ENCODE assay signal across 31 mouse cellular contexts in the genomic region with DNA sequence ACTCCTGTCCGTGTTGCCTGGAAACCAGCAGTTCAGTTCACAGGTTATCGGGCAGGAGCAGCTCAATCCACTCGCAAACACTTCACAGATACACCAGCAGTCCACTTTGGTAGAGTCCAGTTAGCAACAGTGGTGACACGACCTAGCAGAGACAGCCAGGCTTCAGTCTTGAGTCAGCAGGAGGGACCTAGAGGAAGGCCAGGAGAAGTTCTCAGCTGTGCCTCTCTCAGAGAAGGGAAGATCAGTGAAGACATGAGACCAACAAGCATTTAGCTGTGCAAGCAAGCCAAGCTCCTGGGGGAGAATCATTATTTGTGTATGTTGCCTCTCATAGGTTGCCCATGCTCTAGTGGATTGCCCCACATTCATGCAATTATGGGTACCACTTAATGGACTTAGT. TPM values are rescaled to one million over a fixed set of nuclear protein-coding genes. Genes with fewer than 3 reads are reported as not detected.
DNase-seq lines count a peak whose midpoint lies in the region; ATAC-seq and TF ChIP-seq lines count a peak whose summit lies in the region.
"Had no signal": no experiment of that assay in that cellular context is flagged by ENCODE, and none has a peak within 500 bp of the region (broad histone marks: within the 10 kb centered on the region; RNA-seq: fewer than 3 reads in every experiment).

No protein-coding gene starts in this region.

- no peaks in the 10 kb centered on the region for H3K9me3 ChIP-seq in limb, embryonic 15.5 days
- no peaks in the 10 kb centered on the region for H3K9me3 ChIP-seq in limb, embryonic 10.5 days (replicated peaks)
- no peaks in the 10 kb centered on the region for H3K9me3 ChIP-seq in embryonic facial prominence, embryonic 13.5 days
- H3K9me3 ChIP-seq: forebrain, embryonic 10.5 days; forebrain, embryonic 13.5 days; hindbrain, embryonic 12.5 days; hindbrain, embryonic 15.5 days had no signal

- H3K27me3 ChIP-seq in limb, embryonic 15.5 days: no peaks in the 10 kb centered on the region
- H3K27me3 ChIP-seq in limb, embryonic 10.5 days (ENCODE audit: low read depth, poor library complexity, severe bottlenecking): no peaks in the 10 kb centered on the region
- no peaks in the 10 kb centered on the region for H3K27me3 ChIP-seq in embryonic facial prominence, embryonic 13.5 days
- H3K27me3 ChIP-seq: forebrain, embryonic 13.5 days; hindbrain, embryonic 12.5 days; hindbrain, embryonic 15.5 days had no signal

- no peak overlapping the region for H3K4me2 ChIP-seq in limb, embryonic 15.5 days
- no peak overlapping the region for H3K4me2 ChIP-seq in embryonic facial prominence, embryonic 13.5 days
- H3K4me2 ChIP-seq: forebrain, embryonic 13.5 days; heart, embryonic 11.5 days; hindbrain, embryonic 12.5 days; hindbrain, embryonic 15.5 days had no signal

- 0 out of 2 replicates have a peak overlapping the region, but pooled peaks have one; percentile 11 for H3K27ac ChIP-seq in limb, embryonic 15.5 days
- H3K27ac ChIP-seq in limb, embryonic 10.5 days: no peak overlapping the region
- H3K27ac ChIP-seq in embryonic facial prominence, embryonic 13.5 days: peak overlapping the region; percentile 51; the same call in 1 of the 2 replicates
- H3K27ac ChIP-seq in left cerebral cortex, adult 2 months: no peak overlapping the region
- H3K27ac ChIP-seq: forebrain, embryonic 10.5 days; forebrain, embryonic 13.5 days; hindbrain, embryonic 12.5 days; hindbrain, embryonic 15.5 days had no signal

- TF ChIP-seq CTCF in left cerebral cortex, adult 2 months (IDR thresholded peaks at IDR 0.05): no peak

- no peak overlapping the region for H3K4me3 ChIP-seq in limb, embryonic 15.5 days
- H3K4me3 ChIP-seq in limb, embryonic 10.5 days: no peak overlapping the region
- no peak overlapping the region for H3K4me3 ChIP-seq in embryonic facial prominence, embryonic 13.5 days
- no peak overlapping the region for H3K4me3 ChIP-seq in left cerebral cortex, adult 2 months
- H3K4me3 ChIP-seq: forebrain, embryonic 10.5 days; forebrain, embryonic 13.5 days; hindbrain, embryonic 12.5 days; hindbrain, embryonic 15.5 days had no signal

- DNase-seq in heart, adult 11 months: peak; percentile 72
- DNase-seq in heart, adult 18-20 months: no peak
- DNase-seq in limb, embryonic 10.5 days (ENCODE audit: low spot score): no peak
- no peak for DNase-seq in left cerebral cortex, adult 2 months (ENCODE audit: extremely low spot score in 1 of 2, low spot score in 2 of 2)
- DNase-seq in adrenal gland, postnatal 10 days: no peak
- DNase-seq: adrenal gland, postnatal 14 days; cerebellum, adult 11 months; cerebellum, adult 2 months; cerebellum, adult 9-11 months; cerebellum, postnatal 25 days; gastrocnemius, postnatal 10 days; gastrocnemius, postnatal 36 days had no signal

- no peak overlapping the region for H3K9ac ChIP-seq in limb, embryonic 15.5 days
- H3K9ac ChIP-seq in embryonic facial prominence, embryonic 13.5 days: no peak overlapping the region
- H3K9ac ChIP-seq: forebrain, embryonic 13.5 days; hindbrain, embryonic 12.5 days; hindbrain, embryonic 15.5 days had no signal

- peaks cover 15% of the 10 kb centered on the region for H3K4me1 ChIP-seq in limb, embryonic 15.5 days
- H3K4me1 ChIP-seq in limb, embryonic 10.5 days: peaks cover 6% of the 10 kb centered on the region; the same call in 1 of the 2 replicates
- peaks cover 24% of the 10 kb centered on the region for H3K4me1 ChIP-seq in embryonic facial prominence, embryonic 13.5 days
- H3K4me1 ChIP-seq: forebrain, embryonic 10.5 days; forebrain, embryonic 13.5 days; hindbrain, embryonic 12.5 days; hindbrain, embryonic 15.5 days had no signal

- ATAC-seq in limb, embryonic 15.5 days (ENCODE audit: insufficient number of reproducible peaks, low FRiP score, low TSS enrichment, low read depth): no peak
- ATAC-seq in embryonic facial prominence, embryonic 13.5 days (ENCODE audit: insufficient number of reproducible peaks, insufficient read depth, low FRiP score, low TSS enrichment, low read depth): no peak
- ATAC-seq: activated CD4-positive, CD25-positive, alpha-beta regulatory T cell, adult 4 months; forebrain, embryonic 16.5 days had no signal

- intact Hi-C loops in left cerebral cortex, adult 2 months (cut with DNase I): no loop called here

- no peaks in the 10 kb centered on the region for H3K36me3 ChIP-seq in limb, embryonic 15.5 days
- H3K36me3 ChIP-seq in limb, embryonic 10.5 days: no peaks in the 10 kb centered on the region
- H3K36me3 ChIP-seq in embryonic facial prominence, embryonic 13.5 days: no peaks in the 10 kb centered on the region
- H3K36me3 ChIP-seq: forebrain, embryonic 10.5 days; hindbrain, embryonic 12.5 days; hindbrain, embryonic 15.5 days had no signal

- 78% methylated on average over 4 of the region's 4 CpGs for WGBS in limb, embryonic 15.5 days
- 83% methylated on average over 4 of the region's 4 CpGs for WGBS in limb, embryonic 10.5 days
- WGBS in embryonic facial prominence, embryonic 13.5 days: 89% methylated on average over 4 of the region's 4 CpGs

RNA-seq across cellular contexts. Expression of a gene that starts 14.4 kb away (rescaled TPM):
- total RNA-seq in heart, adult 18-20 months (2021): 10 to 100 TPM; 25.5 to 40.3 TPM
- 137 and 148 TPM in 2 replicates for polyA plus RNA-seq in limb, embryonic 15.5 days (2015; fragmentation: Nextera tagmentation; extraction: Ambion mirVana)
- 37.3 and 51.1 TPM in 2 replicates for polyA plus RNA-seq in limb, embryonic 10.5 days (2016; fragmentation: Nextera tagmentation; extraction: Ambion mirVana)
- 113 and 143 TPM in 2 replicates for polyA plus RNA-seq in embryonic facial prominence, embryonic 13.5 days (2015; fragmentation: Nextera tagmentation; extraction: Ambion mirVana)
- 1 to 10 TPM; 7.2 to 9.0 TPM for total RNA-seq in left cerebral cortex, adult 2 months (2021)
- total RNA-seq in adrenal gland, postnatal 10 days (2021): 10 to 100 TPM; 51.9 to 77.2 TPM
- total RNA-seq: granulocyte monocyte progenitor cell, adult 5-6 weeks; hematopoietic stem cell, adult 5-6 weeks had no signal
- polyA plus RNA-seq: activated CD4-positive, CD25-positive, alpha-beta regulatory T cell, adult 4 months had no signal

RNA-seq across cellular contexts. Expression of a gene that starts 30.5 kb away (rescaled TPM):
- not detected for total RNA-seq in heart, adult 18-20 months (2021)
- polyA plus RNA-seq in limb, embryonic 15.5 days (2015; fragmentation: Nextera tagmentation; extraction: Ambion mirVana): 0.71 and 0.81 TPM in 2 replicates
- polyA plus RNA-seq in limb, embryonic 10.5 days (2016; fragmentation: Nextera tagmentation; extraction: Ambion mirVana): 0.21 TPM in 1 of 2 replicates, not detected in the other
- 0.31 and 2.2 TPM in 2 replicates for polyA plus RNA-seq in embryonic facial prominence, embryonic 13.5 days (2015; fragmentation: Nextera tagmentation; extraction: Ambion mirVana)
- not detected for total RNA-seq in left cerebral cortex, adult 2 months (2021)
- 100 to 1,000 TPM; 133 to 360 TPM for total RNA-seq in adrenal gland, postnatal 10 days (2021)
- total RNA-seq: common myeloid progenitor, adult 5-6 weeks; ES-E14; gastrocnemius, adult 18-20 months; gastrocnemius, postnatal 36 days; granulocyte monocyte progenitor cell, adult 5-6 weeks; heart, postnatal 25 days; hematopoietic stem cell, adult 5-6 weeks had no signal
- polyA plus RNA-seq: activated CD4-positive, CD25-positive, alpha-beta regulatory T cell, adult 4 months; heart, embryonic 14.5 days; heart, postnatal 0 days had no signal

RNA-seq across cellular contexts. Expression of a gene that starts 39.7 kb away (rescaled TPM):
- total RNA-seq in heart, adult 18-20 months (2021): not detected
- polyA plus RNA-seq in limb, embryonic 15.5 days (2015; fragmentation: Nextera tagmentation; extraction: Ambion mirVana): not detected in 2 replicates
- polyA plus RNA-seq in limb, embryonic 10.5 days (2016; fragmentation: Nextera tagmentation; extraction: Ambion mirVana): not detected in 2 replicates
- not detected in 2 replicates for polyA plus RNA-seq in embryonic facial prominence, embryonic 13.5 days (2015; fragmentation: Nextera tagmentation; extraction: Ambion mirVana)
- not detected for total RNA-seq in left cerebral cortex, adult 2 months (2021)
- not detected for total RNA-seq in adrenal gland, postnatal 10 days (2021)
- total RNA-seq: adrenal gland, postnatal 14 days; adrenal gland, postnatal 4 days; common myeloid progenitor, adult 5-6 weeks; ES-E14; gastrocnemius, adult 18-20 months; gastrocnemius, postnatal 10 days; gastrocnemius, postnatal 36 days; granulocyte monocyte progenitor cell, adult 5-6 weeks; heart, postnatal 25 days; hematopoietic stem cell, adult 5-6 weeks had no signal
- polyA plus RNA-seq: activated CD4-positive, CD25-positive, alpha-beta regulatory T cell, adult 4 months; cerebellum, adult 2 months; forebrain, embryonic 10.5 days; forebrain, embryonic 13.5 days; forebrain, embryonic 16.5 days; heart, embryonic 11.5 days; heart, embryonic 14.5 days; heart, postnatal 0 days; hindbrain, embryonic 12.5 days; intestine, embryonic 14.5 days had no signal

Comparison
In these comparisons a context has a peak if more than half of its experiments do, and no peak if none do; other contexts are left out.
1. H3K27ac ChIP-seq: peak in limb, embryonic 15.5 days (single experiment) and embryonic facial prominence, embryonic 13.5 days (single experiment); none in limb, embryonic 10.5 days (single experiment) and left cerebral cortex, adult 2 months (single experiment).
2. RNA of a gene that starts 30.5 kb away (total RNA-seq): 133 to 360 TPM in adrenal gland, postnatal 10 days; not detected in left cerebral cortex, adult 2 months and not detected in heart, adult 18-20 months; every median in the first group is over 100 times any median in the second.